Comparison of ENCODE assay signal across 12 mouse cellular contexts in the genomic region with DNA sequence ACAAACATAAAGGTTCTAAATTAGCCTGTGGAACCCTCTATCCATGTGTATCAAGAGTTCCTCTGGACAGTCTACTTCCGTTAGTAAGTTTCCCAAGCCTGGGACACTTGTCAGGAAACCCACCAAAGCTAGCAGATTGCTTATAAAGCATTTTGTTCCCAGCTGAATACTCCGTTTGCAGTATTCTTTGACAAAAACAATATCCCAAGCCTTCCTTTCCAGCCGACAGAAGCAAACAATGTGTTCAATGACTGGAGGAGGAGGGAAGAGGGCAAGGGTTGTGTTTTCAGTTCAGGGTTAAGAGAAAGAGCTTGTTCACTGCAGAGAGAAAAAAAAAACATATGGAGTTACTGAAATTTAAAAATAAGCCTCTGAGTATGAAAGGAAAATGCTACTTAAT.
"Had no signal": no experiment of that assay in that cellular context is flagged by ENCODE, and none has a peak within 500 bp of the region (broad histone marks: within the 10 kb centered on the region; RNA-seq: fewer than 3 reads in every experiment).

No protein-coding gene starts in this region.

- H3K27me3 ChIP-seq: limb, embryonic 15.5 days; liver, embryonic 12.5 days; lung, embryonic 15.5 days; neural tube, embryonic 15.5 days had no signal

- H3K27ac ChIP-seq: left cerebral cortex, adult 2 months; limb, embryonic 15.5 days; liver, embryonic 12.5 days; lung, embryonic 15.5 days; macrophage; neural tube, embryonic 15.5 days had no signal

- H3K4me3 ChIP-seq: left cerebral cortex, adult 2 months; limb, embryonic 15.5 days; liver, embryonic 12.5 days; lung, embryonic 15.5 days; myocyte; neural tube, embryonic 15.5 days had no signal

- H3K9me3 ChIP-seq: limb, embryonic 15.5 days; liver, embryonic 12.5 days; lung, embryonic 15.5 days; neural tube, embryonic 15.5 days had no signal

- H3K9ac ChIP-seq: limb, embryonic 15.5 days; liver, embryonic 12.5 days; lung, embryonic 15.5 days; neural tube, embryonic 15.5 days had no signal

- DNase-seq: kidney, adult 11 months; kidney, postnatal 14 days; lung, postnatal 14 days; right cerebral cortex, adult 18-20 months; right cerebral cortex, postnatal 25 days had no signal

- ATAC-seq: liver, embryonic 12.5 days had no signal

- H3K36me3 ChIP-seq: limb, embryonic 15.5 days; liver, embryonic 12.5 days; lung, embryonic 15.5 days; neural tube, embryonic 15.5 days had no signal

- H3K4me1 ChIP-seq: limb, embryonic 15.5 days; lung, embryonic 15.5 days; neural tube, embryonic 15.5 days had no signal

- H3K4me2 ChIP-seq: limb, embryonic 15.5 days; liver, embryonic 12.5 days; lung, embryonic 15.5 days; neural tube, embryonic 15.5 days had no signal
